Mouse (Mus musculus): Measurements from ENCODE around the gene Nit1. TPM values are rescaled to one million over a fixed set of nuclear protein-coding genes. Genes with fewer than 3 reads are reported as not detected.
A peak's percentile ranks its signal among the peaks of the same experiment; 100 is the strongest.

Gene Nit1
- polyA plus RNA-seq, 2 experiments: 29.0 to 54.0 TPM

- no peak; the same call in 1 of the 2 replicates for TF ChIP-seq POLR2A (IDR thresholded peaks at IDR 0.05; ENCODE audit: borderline replicate concordance, extremely low read depth, insufficient read depth, insufficient read length)
- Histone ChIP-seq H3K4me3 (replicated peaks; ENCODE audit: low read length) (peak within 1 kb of the TSS; percentile 54), H3K9me3 (ENCODE audit: control insufficient read depth, low read length) (no peaks in the 10 kb centered on the region), H3K9ac (ENCODE audit: low read depth, low read length, severe bottlenecking) (peak within 1 kb of the TSS; percentile 58), H3K36me3 (ENCODE audit: control insufficient read depth, insufficient read depth, low read length) (peaks cover 26% of the 10 kb centered on the region), H3K4me1 (ENCODE audit: control insufficient read depth, insufficient read depth, low read length) (peaks cover 13% of the 10 kb centered on the region; the same call in 1 of the 2 replicates), H3K27me3 (ENCODE audit: control insufficient read depth, insufficient read depth, low read length) (no peaks in the 10 kb centered on the region), H3K27ac (replicated peaks; ENCODE audit: low read depth, low read length) (peak within 1 kb of the TSS; percentile 77), H3K4me2 (replicated peaks; ENCODE audit: low read depth, low read length, severe bottlenecking) (peak within 1 kb of the TSS; percentile 91)
- WGBS: under 1% methylated on average over 18 of the region's 21 CpGs
- peak; percentile 93 for ATAC-seq (ENCODE audit: low FRiP score, low read depth)
- DNase-seq (ENCODE audit: low spot score): peak; percentile 97
Measured at GRCm38 (mm10) chr1:171360656-171361055, 15.2 kb upstream of the Nit1 start, which contains the start of gene Klhdc9. Gene Klhdc9 (minus strand): TSS chr1:171360798.

GRCm38 (mm10) chr1:171360253-171360652 lies 14.8 kb upstream of the Nit1 start:
- WGBS: under 1% methylated on average over 25 of the region's 26 CpGs
- peak overlapping the region; percentile 54 for H3K4me3 ChIP-seq (replicated peaks; ENCODE audit: low read length)
- ATAC-seq (ENCODE audit: low FRiP score, low read depth): 0 out of 2 replicates have a peak, but pooled peaks have one; percentile 2

DNA sequence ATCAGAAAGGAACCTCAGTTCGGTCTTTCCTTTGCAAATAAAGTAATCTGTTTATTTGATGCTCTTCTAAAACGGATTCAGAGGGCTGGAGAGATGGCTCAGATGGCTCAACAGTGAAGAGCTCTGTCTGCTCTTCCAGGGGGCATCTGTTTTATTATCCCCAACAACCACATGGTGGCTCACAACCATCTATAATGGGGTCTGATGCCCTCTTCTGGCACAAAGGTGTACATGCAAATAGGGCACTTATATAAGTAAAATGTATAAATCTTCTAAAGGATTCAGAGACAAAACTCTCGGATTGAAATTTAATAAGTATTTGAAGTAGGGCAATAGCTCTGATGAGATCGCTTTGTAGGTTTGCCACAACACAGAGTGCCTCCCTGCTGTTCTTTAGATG lies 13.0 kb upstream of the Nit1 start:
- H3K36me3 ChIP-seq (ENCODE audit: control insufficient read depth, insufficient read depth, low read length): peaks cover 26% of the 10 kb centered on the region
- no peak overlapping the region for H3K4me2 ChIP-seq (replicated peaks; ENCODE audit: low read depth, low read length, severe bottlenecking)
- H3K4me3 ChIP-seq (replicated peaks; ENCODE audit: low read length): no peak overlapping the region
- H3K9ac ChIP-seq (ENCODE audit: low read depth, low read length, severe bottlenecking): no peak overlapping the region
- H3K9me3 ChIP-seq (ENCODE audit: control insufficient read depth, low read length): no peaks in the 10 kb centered on the region
- TF ChIP-seq POLR2A (IDR thresholded peaks at IDR 0.05; ENCODE audit: borderline replicate concordance, extremely low read depth, insufficient read depth, insufficient read length): no peak
- ATAC-seq (ENCODE audit: low FRiP score, low read depth) (no peak), DNase-seq (ENCODE audit: low spot score) (peak; percentile 42)
- no peak overlapping the region for H3K27ac ChIP-seq (replicated peaks; ENCODE audit: low read depth, low read length)
- H3K4me1 ChIP-seq (ENCODE audit: control insufficient read depth, insufficient read depth, low read length): peaks cover 13% of the 10 kb centered on the region; the same call in 1 of the 2 replicates
- no peaks in the 10 kb centered on the region for H3K27me3 ChIP-seq (ENCODE audit: control insufficient read depth, insufficient read depth, low read length)
- 78% methylated on average over 4 of the region's 4 CpGs for WGBS

More at GRCm38 (mm10) chr1:171360253-171360652, 14.8 kb upstream of the Nit1 start:
- DNase-seq (ENCODE audit: low spot score): no peak
- Histone ChIP-seq H3K4me2 (replicated peaks; ENCODE audit: low read depth, low read length, severe bottlenecking) (peak overlapping the region; percentile 91), H3K9ac (ENCODE audit: low read depth, low read length, severe bottlenecking) (peak overlapping the region; percentile 58), H3K9me3 (ENCODE audit: control insufficient read depth, low read length) (no peaks in the 10 kb centered on the region), H3K36me3 (ENCODE audit: control insufficient read depth, insufficient read depth, low read length) (peaks cover 26% of the 10 kb centered on the region), H3K4me1 (ENCODE audit: control insufficient read depth, insufficient read depth, low read length) (peaks cover 13% of the 10 kb centered on the region; the same call in 1 of the 2 replicates), H3K27ac (replicated peaks; ENCODE audit: low read depth, low read length) (peak overlapping the region; percentile 33; the same call in 1 of the 2 replicates), H3K27me3 (ENCODE audit: control insufficient read depth, insufficient read depth, low read length) (no peaks in the 10 kb centered on the region)
- no peak for TF ChIP-seq POLR2A (IDR thresholded peaks at IDR 0.05; ENCODE audit: borderline replicate concordance, extremely low read depth, insufficient read depth, insufficient read length)

- DNase-seq (ENCODE audit: low spot score) (no peak), ATAC-seq (ENCODE audit: low FRiP score, low read depth) (no peak)
- Histone ChIP-seq H3K4me3 (replicated peaks; ENCODE audit: low read length) (no peak overlapping the region), H3K27me3 (ENCODE audit: control insufficient read depth, insufficient read depth, low read length) (no peaks in the 10 kb centered on the region), H3K9ac (ENCODE audit: low read depth, low read length, severe bottlenecking) (no peak overlapping the region), H3K27ac (replicated peaks; ENCODE audit: low read depth, low read length) (no peak overlapping the region), H3K9me3 (ENCODE audit: control insufficient read depth, low read length) (no peaks in the 10 kb centered on the region), H3K36me3 (ENCODE audit: control insufficient read depth, insufficient read depth, low read length) (peaks cover 26% of the 10 kb centered on the region), H3K4me2 (replicated peaks; ENCODE audit: low read depth, low read length, severe bottlenecking) (no peak overlapping the region), H3K4me1 (ENCODE audit: control insufficient read depth, insufficient read depth, low read length) (peaks cover 12% of the 10 kb centered on the region; the same call in 1 of the 2 replicates)
- 86% methylated on average over 2 of the region's 2 CpGs for whole genome bisulfite sequencing
- TF ChIP-seq POLR2A (IDR thresholded peaks at IDR 0.05; ENCODE audit: borderline replicate concordance, extremely low read depth, insufficient read depth, insufficient read length): no peak
Measured at GRCm38 (mm10) chr1:171356814-171357213, 11.4 kb upstream of the Nit1 start.

- H3K27me3 ChIP-seq (ENCODE audit: control insufficient read depth, insufficient read depth, low read length): no peaks in the 10 kb centered on the region
- no peak overlapping the region for H3K27ac ChIP-seq (replicated peaks; ENCODE audit: low read depth, low read length)
- H3K36me3 ChIP-seq (ENCODE audit: control insufficient read depth, insufficient read depth, low read length): peaks cover 26% of the 10 kb centered on the region
- DNase-seq (ENCODE audit: low spot score) (no peak), ATAC-seq (ENCODE audit: low FRiP score, low read depth) (no peak)
- H3K4me3 ChIP-seq (replicated peaks; ENCODE audit: low read length): no peak overlapping the region
- 85% methylated on average over 5 of the region's 5 CpGs for WGBS
- no peak overlapping the region for H3K4me2 ChIP-seq (replicated peaks; ENCODE audit: low read depth, low read length, severe bottlenecking)
- TF ChIP-seq POLR2A (IDR thresholded peaks at IDR 0.05; ENCODE audit: borderline replicate concordance, extremely low read depth, insufficient read depth, insufficient read length): no peak
- H3K4me1 ChIP-seq (ENCODE audit: control insufficient read depth, insufficient read depth, low read length): peaks cover 6% of the 10 kb centered on the region; the same call in 1 of the 2 replicates
- H3K9ac ChIP-seq (ENCODE audit: low read depth, low read length, severe bottlenecking): no peak overlapping the region
- no peaks in the 10 kb centered on the region for H3K9me3 ChIP-seq (ENCODE audit: control insufficient read depth, low read length)
Measured at GRCm38 (mm10) chr1:171355812-171356340, 10.4 kb upstream of the Nit1 start.
